Mouse (Mus musculus): Measurements from ENCODE around the gene Smad5.

- TF ChIP-seq RCOR1 (conservative IDR thresholded peaks at IDR 0.05; ENCODE audit: low read depth, low read length) (no peak), ELF1 (IDR thresholded peaks at IDR 0.05; ENCODE audit: low read depth, low read length) (no peak)
Observed at GRCm38 (mm10) chr13:56671206-56671605, 31.6 kb upstream of the Smad5 start.
